Comparison of ENCODE assay signal across 18 mouse cellular contexts in the genomic region with DNA sequence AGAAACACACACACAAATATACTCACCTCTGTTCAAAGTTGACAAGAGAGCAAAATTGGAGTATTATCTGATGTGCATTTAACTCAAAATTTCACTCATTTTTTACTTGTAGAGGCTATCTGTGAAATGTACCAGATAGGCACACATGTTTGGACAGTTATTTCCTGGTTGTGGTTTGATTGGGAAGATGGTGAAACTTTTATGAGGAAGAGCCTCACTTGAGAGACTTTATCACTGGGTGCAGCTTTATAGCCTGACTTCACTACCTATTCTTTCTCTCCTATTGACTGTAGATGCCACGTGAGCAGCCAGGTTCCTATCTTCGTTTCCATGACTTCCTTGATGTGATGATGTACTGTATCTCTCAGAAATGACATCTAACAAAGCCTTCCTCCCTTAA.
"Had no signal": no experiment of that assay in that cellular context is flagged by ENCODE, and none has a peak within 500 bp of the region (broad histone marks: within the 10 kb centered on the region; RNA-seq: fewer than 3 reads in every experiment).

No protein-coding gene starts in this region.

- H3K4me2 ChIP-seq: lung, embryonic 14.5 days; midbrain, embryonic 12.5 days; neural tube, embryonic 13.5 days; neural tube, embryonic 15.5 days had no signal

- H3K27me3 ChIP-seq: midbrain, embryonic 12.5 days; neural tube, embryonic 13.5 days; neural tube, embryonic 15.5 days had no signal

- H3K4me1 ChIP-seq: midbrain, embryonic 10.5 days; midbrain, embryonic 12.5 days; neural tube, embryonic 13.5 days; neural tube, embryonic 15.5 days had no signal

- H3K9ac ChIP-seq: lung, embryonic 14.5 days; midbrain, embryonic 12.5 days; neural tube, embryonic 13.5 days; neural tube, embryonic 15.5 days had no signal

- H3K36me3 ChIP-seq: midbrain, embryonic 10.5 days; midbrain, embryonic 12.5 days; neural tube, embryonic 13.5 days; neural tube, embryonic 15.5 days had no signal

- H3K9me3 ChIP-seq: midbrain, embryonic 12.5 days; neural tube, embryonic 13.5 days; neural tube, embryonic 15.5 days had no signal

- ATAC-seq: midbrain, embryonic 16.5 days had no signal

- H3K27ac ChIP-seq: midbrain, embryonic 10.5 days; midbrain, embryonic 12.5 days; neural tube, embryonic 13.5 days; neural tube, embryonic 15.5 days had no signal

- H3K4me3 ChIP-seq: midbrain, embryonic 10.5 days; midbrain, embryonic 12.5 days; myocyte; neural tube, embryonic 13.5 days; neural tube, embryonic 15.5 days had no signal

- DNase-seq: lung, embryonic 14.5 days; lung, postnatal 10 days; lung, postnatal 4 days; midbrain, embryonic 14.5 days; retina, postnatal 1 day; right cerebral cortex, adult 18-20 months; right cerebral cortex, postnatal 25 days; right cerebral cortex, postnatal 4 days; spleen, adult 18-20 months; thymus, adult 18-20 months; thymus, postnatal 14 days; thymus, postnatal 36 days had no signal
